Mouse (Mus musculus): ENCODE data around the gene Dnajb9.

- TF ChIP-seq CTCF (IDR thresholded peaks at IDR 0.05; ENCODE audit: low read depth) (no peak), EP300 (IDR thresholded peaks at IDR 0.05; ENCODE audit: low read depth) (no peak)
These were observed 33.6 kb downstream of the Dnajb9 start for GRCm38 (mm10) chr12:44176331-44177037.
